Mouse (Mus musculus) hindbrain, embryonic 15.5 days (tissue): Measurements from ENCODE around the gene Jph4. TPM values are rescaled to one million over a fixed set of nuclear protein-coding genes. Genes with fewer than 3 reads are reported as not detected.

Source experiments
- ATAC-seq: fragments of 200-750 bp; cut with Nextera tagmentation; 2 replicates; pipeline ENCODE4 v1.8.0; 2017; ENCODE audit warnings: low read depth, moderate number of reproducible peaks, moderate TSS enrichment; ENCODE audit not compliant: low FRiP score
- H3K27ac ChIP-seq: fragments of 300-500 bp; sonication (generic); replicated peaks from 2 replicates; pipeline ENCODE4 v1.5.1; 2015; ENCODE audit warnings: mild to moderate bottlenecking, inconsistent platforms
- H3K27me3 ChIP-seq: fragments of 300-500 bp; sonication (generic); 2 replicates; pipeline ENCODE4 v1.6.1; 2015; ENCODE audit warnings: control low read depth, inconsistent platforms
- H3K36me3 ChIP-seq: fragments of 300-500 bp; sonication (generic); 2 replicates; pipeline ENCODE4 v1.6.1; 2015; ENCODE audit warnings: control low read depth, inconsistent platforms
- H3K4me1 ChIP-seq: fragments of 300-500 bp; sonication (generic); replicated peaks from 2 replicates; pipeline ENCODE4 v1.6.1; 2015; ENCODE audit warnings: control low read depth, inconsistent platforms
- H3K4me2 ChIP-seq: fragments of 300-500 bp; sonication (generic); 2 replicates; pipeline ENCODE4 v1.6.1; 2015; ENCODE audit warnings: moderate library complexity, mild to moderate bottlenecking, inconsistent platforms
- H3K4me3 ChIP-seq: fragments of 300-500 bp; sonication (generic); 2 replicates; pipeline ENCODE4 v1.5.1; 2015; ENCODE audit warnings: mild to moderate bottlenecking, inconsistent platforms
- H3K9ac ChIP-seq: fragments of 300-500 bp; sonication (generic); 2 replicates; pipeline ENCODE4 v1.6.1; 2015; ENCODE audit warnings: inconsistent platforms
- H3K9me3 ChIP-seq: fragments of 300-500 bp; sonication (generic); 2 replicates; pipeline ENCODE4 v1.6.1; 2016; ENCODE audit warnings: control low read depth, inconsistent platforms
- WGBS: fragments of 180-500 bp; shearing (Covaris S2); methylation state at CpG from one replicate; pipeline ENCODE4 v1.1.7; 2015; 5-methylcytosine and 5-hydroxymethylcytosine counted together
- polyA plus RNA-seq: library from polyadenylated mRNA; unstranded; fragments of >200 nt; fragmentation: Nextera tagmentation; extraction: Ambion mirVana; gene quantifications from 2 replicates; pipeline ENCODE4 v1.2.1, GENCODE M21; 2015

The Jph4 gene
- polyA plus RNA-seq, 1 experiment from 2014 or later: 40.7 TPM

DNA sequence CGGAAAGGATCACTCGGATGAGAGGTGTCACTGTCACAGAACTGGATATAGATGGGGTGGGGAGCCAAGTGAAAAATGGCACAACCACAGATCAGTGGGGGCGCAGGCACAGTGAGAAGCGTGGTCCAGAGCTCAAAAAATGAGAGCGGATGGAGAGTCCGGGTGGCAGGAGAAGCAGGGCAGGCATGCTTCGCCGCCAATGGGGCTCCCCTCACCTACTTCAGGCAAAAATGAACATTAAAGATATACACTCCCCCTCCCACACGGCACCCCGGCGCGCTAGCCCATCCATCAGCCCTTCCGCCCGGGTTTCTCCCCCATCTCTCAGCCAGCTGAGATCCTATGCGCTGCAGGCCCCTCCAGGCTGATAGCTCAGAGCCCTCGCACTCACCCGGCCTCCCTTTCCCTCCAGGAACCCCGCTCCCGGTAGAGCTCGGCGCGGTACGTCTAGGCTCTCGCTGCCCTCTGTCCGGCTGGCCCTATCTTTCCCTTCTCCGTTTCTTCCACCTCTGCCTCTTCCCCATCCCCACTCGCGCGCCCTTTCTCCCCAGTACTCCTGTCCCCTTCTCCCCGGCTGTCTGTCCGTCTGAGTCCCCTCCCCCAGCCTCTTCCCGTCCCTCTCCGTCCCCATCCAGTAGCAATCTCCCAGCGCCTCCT, 25.4 kb downstream of the Jph4 start:
- H3K4me1 ChIP-seq: peaks cover 73% of the 10 kb centered on the region
- H3K9me3 ChIP-seq: no peaks in the 10 kb centered on the region
- ATAC-seq: peak; percentile 11; the same call in 1 of the 2 replicates
- peak overlapping the region; percentile 94 for H3K27ac ChIP-seq
- WGBS: 4% methylated on average over 33 of the region's 34 CpGs
- peak overlapping the region; percentile 81 for H3K4me3 ChIP-seq
- H3K36me3 ChIP-seq: no peaks in the 10 kb centered on the region
- H3K27me3 ChIP-seq: no peaks in the 10 kb centered on the region
- H3K4me2 ChIP-seq: peak overlapping the region; percentile 86
- peak overlapping the region; percentile 81 for H3K9ac ChIP-seq

DNA sequence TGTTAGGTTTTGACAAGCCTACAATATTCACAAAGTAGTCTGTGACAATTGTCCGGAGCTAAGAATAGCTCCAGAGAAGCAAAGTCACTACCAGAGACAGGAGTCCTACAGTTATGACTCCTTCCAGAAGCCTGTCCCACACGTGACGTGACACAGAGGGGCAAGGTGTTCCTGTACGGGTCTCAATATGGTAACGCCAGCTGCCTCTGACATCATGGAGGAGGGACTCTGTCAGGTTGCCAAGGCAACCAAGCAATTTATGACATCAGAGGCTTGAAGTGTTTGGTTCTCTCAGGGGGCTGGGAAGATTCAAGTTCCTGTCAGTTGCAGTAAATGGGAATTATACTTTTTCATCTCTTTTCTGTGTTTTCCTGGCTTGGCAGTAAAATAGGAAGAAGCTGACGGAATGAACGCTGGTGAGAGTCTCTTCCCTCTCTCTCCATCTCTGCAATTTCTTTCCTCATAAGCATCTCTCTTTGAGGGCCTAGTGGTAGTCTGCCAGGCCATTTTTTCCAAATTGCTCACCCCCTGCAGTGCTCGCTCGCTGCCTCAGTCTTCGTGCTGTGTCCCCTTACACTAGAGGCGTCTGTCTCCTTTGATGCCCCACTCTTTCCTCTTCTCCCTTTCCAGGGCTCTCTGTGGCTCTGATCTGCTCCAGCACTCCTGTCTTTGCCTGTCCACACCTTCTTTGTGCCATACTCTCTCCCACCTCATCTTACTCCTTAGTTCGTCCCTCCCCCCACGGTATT, 27.4 kb downstream of the Jph4 start:
- no peak for ATAC-seq
- H3K9ac ChIP-seq: peak overlapping the region; percentile 81
- no peaks in the 10 kb centered on the region for H3K36me3 ChIP-seq
- no peaks in the 10 kb centered on the region for H3K27me3 ChIP-seq
- H3K9me3 ChIP-seq: no peaks in the 10 kb centered on the region
- WGBS: 39% methylated on average over 13 of the region's 13 CpGs
- H3K4me2 ChIP-seq: peak overlapping the region; percentile 86
- peaks cover 77% of the 10 kb centered on the region for H3K4me1 ChIP-seq
- peak overlapping the region; percentile 57 for H3K27ac ChIP-seq
- peak overlapping the region; percentile 81 for H3K4me3 ChIP-seq

DNA sequence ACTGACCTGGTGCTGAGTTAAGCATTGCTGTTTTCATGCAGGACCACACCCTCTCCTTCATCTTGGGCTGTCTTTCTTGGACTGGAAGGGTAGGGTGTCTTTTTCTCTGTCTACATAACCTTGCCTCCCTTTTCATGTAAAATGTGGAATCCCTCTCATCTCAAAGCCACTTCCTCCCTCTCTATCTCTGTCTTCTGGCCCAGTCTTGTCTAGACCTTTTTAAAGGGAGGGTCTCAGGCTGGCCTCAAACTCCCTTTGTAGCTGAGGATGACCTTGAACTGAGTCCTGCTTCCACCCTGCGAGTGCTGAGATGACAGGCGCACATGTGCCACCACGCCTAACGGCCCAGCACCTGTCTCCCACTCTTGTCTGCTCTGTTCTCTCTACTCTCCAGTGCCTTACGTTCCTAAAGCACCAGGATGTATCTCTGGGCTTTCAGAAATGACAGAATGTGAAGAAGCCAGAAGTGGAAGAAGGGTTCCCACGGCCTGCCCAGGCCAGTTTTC, 30.7 kb downstream of the Jph4 start:
- Histone ChIP-seq H3K9me3 (no peaks in the 10 kb centered on the region), H3K27me3 (no peaks in the 10 kb centered on the region), H3K4me3 (no peak overlapping the region), H3K4me2 (no peak overlapping the region), H3K9ac (no peak overlapping the region), H3K27ac (peak overlapping the region; percentile 67; the same call in 1 of the 2 replicates), H3K4me1 (peaks cover 76% of the 10 kb centered on the region), H3K36me3 (no peaks in the 10 kb centered on the region)
- WGBS: 79% methylated on average over 6 of the region's 6 CpGs
- no peak; the same call in 1 of the 2 replicates for ATAC-seq

DNA sequence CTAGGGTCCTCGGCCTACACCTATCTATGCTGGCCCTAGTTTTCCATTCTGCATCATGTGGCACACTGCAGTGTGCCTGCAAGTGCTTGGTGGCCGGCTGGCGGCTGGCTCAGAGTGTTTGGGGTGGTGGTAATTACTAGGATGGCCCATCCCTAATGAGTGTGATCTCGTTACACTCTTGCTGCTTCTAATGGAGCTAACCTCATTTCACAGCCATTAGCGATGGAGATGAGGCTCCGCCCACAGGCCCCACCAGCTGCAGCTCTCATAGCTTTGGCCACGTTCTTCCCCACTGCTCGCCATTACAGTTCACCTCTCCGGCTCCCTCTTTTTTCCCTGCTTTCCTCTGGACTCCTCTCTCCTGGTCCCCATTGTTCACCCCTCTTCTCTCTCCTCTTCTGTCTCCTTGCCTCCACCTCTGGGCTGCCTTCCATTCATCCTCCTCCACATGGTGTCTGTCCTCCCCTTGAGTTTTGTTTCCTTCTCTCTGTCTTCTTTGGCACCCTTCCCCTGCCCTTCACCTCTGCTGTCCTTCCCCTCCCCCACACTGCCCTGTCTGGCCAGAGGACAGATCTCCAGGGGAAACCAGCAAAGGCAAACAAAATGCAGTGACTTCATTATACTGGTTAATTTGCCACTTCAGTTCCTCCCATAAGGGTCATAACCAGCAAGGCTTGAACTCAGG, 31.3 kb downstream of the Jph4 start:
- H3K9me3 ChIP-seq: no peaks in the 10 kb centered on the region
- ATAC-seq: peak; percentile 56; the same call in 1 of the 2 replicates
- H3K4me3 ChIP-seq: no peak overlapping the region
- no peak overlapping the region for H3K9ac ChIP-seq
- H3K27ac ChIP-seq: peak overlapping the region; percentile 67
- no peaks in the 10 kb centered on the region for H3K36me3 ChIP-seq
- H3K27me3 ChIP-seq: no peaks in the 10 kb centered on the region
- WGBS: 23% methylated on average over 9 of the region's 9 CpGs
- H3K4me1 ChIP-seq: peaks cover 70% of the 10 kb centered on the region
- H3K4me2 ChIP-seq: peak overlapping the region; percentile 14; the same call in 1 of the 2 replicates

DNA sequence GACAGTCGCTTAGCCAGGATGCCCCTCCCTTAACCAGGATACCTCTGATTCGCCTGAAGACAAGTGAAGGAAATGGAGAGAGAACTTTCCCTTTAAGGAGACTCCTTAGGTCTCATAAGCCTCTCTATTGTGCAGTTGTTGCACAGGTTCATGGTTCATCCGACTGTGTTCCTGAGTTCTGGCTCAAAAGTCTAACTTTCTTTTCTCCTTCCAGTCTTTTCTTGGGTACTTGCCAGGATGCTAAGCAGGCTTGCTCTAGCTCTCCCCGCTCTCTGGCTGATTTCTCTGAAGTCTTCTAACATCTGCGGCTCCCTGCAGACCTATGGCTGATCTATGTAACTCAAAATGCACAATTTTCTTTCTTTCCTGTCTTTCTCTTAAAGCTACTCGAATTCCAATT, 33.3 kb downstream of the Jph4 start:
- no peak for ATAC-seq
- Histone ChIP-seq H3K27me3 (no peaks in the 10 kb centered on the region), H3K4me2 (no peak overlapping the region), H3K36me3 (no peaks in the 10 kb centered on the region), H3K9ac (no peak overlapping the region), H3K4me3 (no peak overlapping the region), H3K9me3 (no peaks in the 10 kb centered on the region), H3K27ac (no peak overlapping the region), H3K4me1 (peaks cover 66% of the 10 kb centered on the region)
- 63% methylated on average over 6 of the region's 6 CpGs for WGBS

DNA sequence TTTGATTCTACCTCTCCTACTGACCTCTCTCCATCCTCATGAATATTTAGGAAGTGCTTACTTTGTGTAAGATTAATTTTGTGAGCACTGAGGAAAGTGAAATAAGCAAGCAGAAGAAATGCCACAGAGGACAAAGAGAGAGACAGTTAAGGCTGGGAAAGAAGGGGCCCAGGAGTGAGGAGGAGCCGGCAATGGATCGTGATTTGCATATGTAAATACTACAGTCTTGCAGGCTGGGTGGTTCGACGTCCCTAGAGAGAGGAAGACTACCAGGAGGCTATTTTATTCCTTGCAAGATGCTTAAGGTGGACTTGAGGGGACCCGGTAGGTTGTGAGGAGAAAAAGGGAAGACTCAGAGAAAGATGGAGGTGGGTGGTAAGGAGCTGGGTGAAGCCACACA, 35.6 kb downstream of the Jph4 start:
- no peak overlapping the region for H3K4me2 ChIP-seq
- H3K36me3 ChIP-seq: no peaks in the 10 kb centered on the region
- H3K4me1 ChIP-seq: peaks cover 62% of the 10 kb centered on the region
- 0 out of 2 replicates have a peak overlapping the region, but pooled peaks have one; percentile 2 for H3K27ac ChIP-seq
- H3K9ac ChIP-seq: no peak overlapping the region
- no peaks in the 10 kb centered on the region for H3K9me3 ChIP-seq
- 18% methylated on average over 5 of the region's 5 CpGs for whole genome bisulfite sequencing
- no peak overlapping the region for H3K4me3 ChIP-seq
- no peak for ATAC-seq
- H3K27me3 ChIP-seq: no peaks in the 10 kb centered on the region

DNA sequence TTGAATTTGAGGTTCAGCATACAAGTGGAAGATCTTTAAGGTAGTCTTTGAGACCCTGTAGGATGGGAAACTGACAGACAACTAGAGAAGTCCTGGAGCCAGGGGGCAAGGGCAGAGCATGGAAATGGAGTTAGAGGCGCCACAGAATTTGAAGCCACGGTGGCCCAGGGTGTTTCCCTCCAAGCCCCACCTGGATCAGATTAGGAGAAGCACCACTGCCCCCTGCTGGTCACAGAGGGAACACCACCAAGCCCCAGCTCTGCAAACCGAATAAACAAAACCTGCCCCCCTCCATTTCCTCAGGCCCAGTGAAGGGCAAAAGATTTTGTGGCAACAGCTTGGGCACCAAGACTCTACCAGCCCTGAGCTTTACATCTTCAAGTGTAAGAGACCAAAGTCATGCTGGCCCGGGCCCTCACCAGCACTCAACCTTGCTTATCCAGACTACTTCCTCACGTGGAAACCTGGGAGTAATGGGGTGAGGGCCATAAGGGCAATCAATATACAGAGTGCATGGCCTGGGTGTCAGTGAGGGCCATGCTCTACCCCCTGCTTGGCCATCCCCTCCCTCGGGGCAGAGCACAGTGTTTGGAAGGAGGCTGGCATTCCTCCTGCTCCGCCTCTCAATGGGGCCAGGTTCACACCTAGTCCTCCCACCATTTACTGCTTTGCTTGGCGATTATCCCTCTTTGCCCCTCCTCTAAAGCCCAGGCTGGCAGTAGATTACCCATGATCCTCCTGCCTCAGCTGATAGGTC, 37.3 kb downstream of the Jph4 start:
- H3K4me3 ChIP-seq: no peak overlapping the region
- 23% methylated on average over 8 of the region's 8 CpGs for WGBS
- ATAC-seq: peak; percentile 25; the same call in 1 of the 2 replicates
- H3K36me3 ChIP-seq: no peaks in the 10 kb centered on the region; the same call in 1 of the 2 replicates
- no peaks in the 10 kb centered on the region for H3K9me3 ChIP-seq
- H3K27me3 ChIP-seq: no peaks in the 10 kb centered on the region
- no peak overlapping the region; the same call in 1 of the 2 replicates for H3K9ac ChIP-seq
- H3K4me2 ChIP-seq: peak overlapping the region; percentile 39
- peaks cover 48% of the 10 kb centered on the region for H3K4me1 ChIP-seq
- H3K27ac ChIP-seq: peak overlapping the region; percentile 80

DNA sequence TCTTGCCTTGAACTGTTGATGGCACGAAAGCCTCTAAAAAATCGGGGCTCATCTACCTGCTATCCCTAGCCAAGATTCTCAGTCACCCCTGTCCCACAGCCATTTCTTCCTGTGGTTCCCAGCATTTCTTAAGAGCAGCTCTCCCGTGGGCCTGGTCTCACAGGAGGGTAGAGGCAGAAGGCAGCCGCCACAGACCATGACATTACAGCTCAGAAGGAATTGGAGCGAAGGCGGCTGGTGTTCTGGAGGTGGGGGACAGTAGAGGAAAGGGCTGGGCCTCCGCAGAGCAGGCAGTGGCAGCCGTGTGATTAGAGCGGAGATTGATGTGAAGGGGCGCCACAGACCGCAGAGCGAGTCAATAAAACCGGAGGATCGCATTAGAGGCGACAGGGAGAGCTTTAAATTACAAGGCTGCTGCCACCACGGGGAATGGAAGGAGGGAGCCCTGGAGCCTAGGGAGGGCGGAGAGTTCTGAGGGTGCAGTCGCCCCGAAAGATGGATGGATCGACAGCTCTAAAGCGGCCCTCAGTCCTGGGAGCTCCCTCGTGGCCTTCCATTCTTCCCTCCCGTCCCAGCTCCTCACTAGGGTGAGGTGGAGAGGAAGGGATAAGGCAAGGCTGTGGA, 38.3 kb downstream of the Jph4 start:
- no peak overlapping the region for H3K4me3 ChIP-seq

DNA sequence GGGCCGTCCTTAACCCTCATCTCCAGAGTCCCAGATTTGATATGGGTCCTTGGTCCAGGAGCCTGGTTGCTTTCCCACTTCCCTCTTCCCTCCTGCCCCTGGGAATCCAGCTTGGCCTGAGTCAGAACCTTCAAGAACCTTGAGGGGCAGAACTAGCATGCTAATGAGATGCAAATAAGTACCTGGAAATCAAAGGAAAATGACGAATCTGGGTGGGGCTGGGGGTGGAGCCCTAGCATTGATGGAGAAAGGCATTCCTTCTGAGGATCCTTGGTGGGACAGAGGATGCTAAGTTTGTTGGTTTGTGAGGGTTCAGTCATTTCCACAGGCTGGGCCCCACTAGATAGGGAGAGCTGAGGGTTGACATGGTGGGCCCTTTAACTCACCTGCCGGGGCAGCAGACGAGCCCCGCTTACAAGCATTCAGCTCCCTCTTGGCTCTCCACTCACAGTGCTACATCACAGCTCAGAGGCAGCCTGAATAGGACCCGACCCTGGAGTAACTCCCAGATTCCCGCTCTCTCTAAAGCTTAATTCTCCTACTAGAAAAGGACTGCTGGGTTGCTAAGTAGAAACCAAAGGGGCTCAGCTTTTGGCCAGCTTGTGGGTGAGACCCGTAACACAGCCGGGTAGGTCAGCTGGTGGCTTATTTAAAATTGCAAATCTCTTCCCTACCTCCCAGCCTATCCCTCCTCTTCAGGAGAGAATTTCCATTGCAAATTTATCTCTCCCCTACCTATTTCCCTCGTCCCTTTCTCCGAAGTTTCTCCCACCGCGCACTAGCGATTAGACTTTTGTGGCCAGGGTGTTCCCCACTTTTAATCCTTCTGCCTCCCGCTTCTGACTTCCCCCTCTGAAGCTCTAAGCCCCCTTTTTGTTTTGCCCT, 39.0 kb downstream of the Jph4 start:
- no peaks in the 10 kb centered on the region for H3K9me3 ChIP-seq
- peak; percentile 46 for ATAC-seq
- peak overlapping the region; percentile 80 for H3K27ac ChIP-seq
- H3K4me2 ChIP-seq: peak overlapping the region; percentile 39
- no peaks in the 10 kb centered on the region for H3K27me3 ChIP-seq
- H3K4me3 ChIP-seq: no peak overlapping the region
- 13% methylated on average over 15 of the region's 15 CpGs for WGBS
- peak overlapping the region; percentile 26; the same call in 1 of the 2 replicates for H3K9ac ChIP-seq
- peaks cover 39% of the 10 kb centered on the region for H3K4me1 ChIP-seq
- H3K36me3 ChIP-seq: peaks cover 16% of the 10 kb centered on the region

More for the DNA sequence above, 38.3 kb downstream of the Jph4 start:
- H3K9me3 ChIP-seq: no peaks in the 10 kb centered on the region
- 3% methylated on average over 23 of the region's 23 CpGs for WGBS
- H3K9ac ChIP-seq: peak overlapping the region; percentile 26; the same call in 1 of the 2 replicates
- H3K27ac ChIP-seq: peak overlapping the region; percentile 80
- H3K36me3 ChIP-seq: peaks cover 8% of the 10 kb centered on the region
- H3K4me1 ChIP-seq: peaks cover 44% of the 10 kb centered on the region
- H3K27me3 ChIP-seq: no peaks in the 10 kb centered on the region
- H3K4me2 ChIP-seq: peak overlapping the region; percentile 39
- ATAC-seq: peak; percentile 43

DNA sequence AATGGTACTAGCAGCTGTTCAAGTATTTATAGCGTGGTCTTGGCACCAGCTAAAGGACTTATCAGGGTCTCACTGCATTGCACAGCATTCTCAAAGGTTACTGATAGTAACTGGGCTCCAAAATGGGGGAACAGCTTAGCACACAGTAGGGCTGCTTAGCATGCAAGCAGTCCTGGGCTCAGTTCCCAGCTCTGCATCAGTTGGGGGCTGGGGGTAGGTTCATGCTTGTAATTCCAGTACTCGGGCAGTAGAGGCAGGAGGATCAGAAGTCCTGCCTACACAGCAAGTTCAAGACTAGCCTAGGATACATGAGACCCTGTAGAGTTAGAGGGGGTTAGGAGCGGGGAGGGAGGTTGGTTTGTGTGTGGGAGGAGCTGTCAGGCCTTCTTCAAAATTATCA, 39.8 kb downstream of the Jph4 start:
- ATAC-seq: no peak
- Histone ChIP-seq H3K36me3 (peaks cover 24% of the 10 kb centered on the region), H3K9ac (no peak overlapping the region), H3K4me3 (no peak overlapping the region), H3K4me1 (peaks cover 43% of the 10 kb centered on the region), H3K9me3 (no peaks in the 10 kb centered on the region), H3K27ac (peak overlapping the region; percentile 80; the same call in 1 of the 2 replicates), H3K4me2 (no peak overlapping the region), H3K27me3 (no peaks in the 10 kb centered on the region)
- 62% methylated on average over 3 of the region's 3 CpGs for WGBS
